Mouse (Mus musculus) monocyte, adult 2 months (primary cell): ENCODE measurements around the gene Acad10.
A peak's percentile ranks its signal among the peaks of the same experiment; 100 is the strongest.
"Not testable (repeated sequence)": the region's sequence is repeated elsewhere in the genome, so short reads cannot be mapped to it uniquely, and the experiment has no call there.

Experiments
- DNase-seq, 2 experiments: peaks; one replicate each; pipeline ENCODE4 v3.0.0; 2022; ENCODE audit warnings: low spot score in 2 of 2, low read depth in 1 of 2

Acad10 gene

GRCm38 (mm10) chr5:121660059-121660896, at the start of gene Acad10, which contains the start of gene Brap:
Acad10 (minus strand) TSS chr5:121660514.
Brap (plus strand) TSS chr5:121660563.
- DNase-seq = peak; percentile 81 to 87

GRCm38 (mm10) chr5:121704512-121705248, 44.4 kb upstream of the Acad10 start:
- DNase-seq = no peak

GRCm38 (mm10) chr5:121703341-121703740, 43.0 kb upstream of the Acad10 start:
- DNase-seq = no peak

GRCm38 (mm10) chr5:121701111-121701769, 40.9 kb upstream of the Acad10 start:
- DNase-seq = no peak

- no peak for DNase-seq
Observed at GRCm38 (mm10) chr5:121700496-121700895, 40.2 kb upstream of the Acad10 start.

GRCm38 (mm10) chr5:121699891-121700290, 39.6 kb upstream of the Acad10 start:
- DNase-seq = no peak

GRCm38 (mm10) chr5:121696761-121697160, 36.4 kb upstream of the Acad10 start:
- DNase-seq = no peak

- no peak for DNase-seq
Observed at GRCm38 (mm10) chr5:121692897-121693296, 32.6 kb upstream of the Acad10 start.

- DNase-seq = not testable (repeated sequence)
Observed at GRCm38 (mm10) chr5:121691436-121691835, 31.1 kb upstream of the Acad10 start.

GRCm38 (mm10) chr5:121690482-121691211, 30.3 kb upstream of the Acad10 start:
- no peak for DNase-seq

GRCm38 (mm10) chr5:121686113-121686898, 26.0 kb upstream of the Acad10 start:
- no peak for DNase-seq

GRCm38 (mm10) chr5:121685495-121685894, 25.2 kb upstream of the Acad10 start:
- DNase-seq = no peak

GRCm38 (mm10) chr5:121682250-121682649, 21.9 kb upstream of the Acad10 start:
- DNase-seq = no peak

GRCm38 (mm10) chr5:121670412-121670811, 10.1 kb upstream of the Acad10 start:
- no peak for DNase-seq

GRCm38 (mm10) chr5:121668411-121668810, 8.1 kb upstream of the Acad10 start:
- no peak for DNase-seq

GRCm38 (mm10) chr5:121667067-121667466, 6.8 kb upstream of the Acad10 start:
- DNase-seq = no peak

GRCm38 (mm10) chr5:121664971-121665370, 4.7 kb upstream of the Acad10 start:
- DNase-seq = no peak

- no peak for DNase-seq
Observed at GRCm38 (mm10) chr5:121664078-121664477, 3.8 kb upstream of the Acad10 start.

GRCm38 (mm10) chr5:121663456-121663855, 3.1 kb upstream of the Acad10 start:
- DNase-seq = no peak

- no peak for DNase-seq
Observed at GRCm38 (mm10) chr5:121661494-121661893, 1.2 kb upstream of the Acad10 start.
